Mouse (Mus musculus): Measurements from ENCODE around the gene Efhb. TPM values are rescaled to one million over a fixed set of nuclear protein-coding genes. Genes with fewer than 3 reads are reported as not detected.

Gene Efhb
- total RNA-seq, 2 experiments from 2014 or later: not detected

GRCm38 (mm10) chr17:53386863-53387262, 76.3 kb downstream of the Efhb start:
- no peak for ATAC-seq (replicated peaks; ENCODE audit: poor library complexity)

- ATAC-seq (replicated peaks; ENCODE audit: poor library complexity): no peak
Observed at GRCm38 (mm10) chr17:53364111-53364510, 99.0 kb downstream of the Efhb start.

Other genes with a start within 250 kb of the Efhb start
- gene Rab5a, start 15.9 kb upstream of the Efhb start, total RNA-seq (2015): 59.6 and 62.4 TPM in 2 replicates
- gene Rab5a, start 15.9 kb upstream of the Efhb start, total RNA-seq (2017): 58.3 and 63.2 TPM in 2 replicates
- not detected in 2 replicates for gene Pp2d1, start 76.1 kb upstream of the Efhb start, total RNA-seq (2015)
- gene Pp2d1, start 76.1 kb upstream of the Efhb start, total RNA-seq (2017): 0.04 TPM in 1 of 2 replicates, not detected in the other
- 19.8 and 20.1 TPM in 2 replicates for gene Kat2b, start 103.5 kb upstream of the Efhb start, total RNA-seq (2015)
- gene Kat2b, start 103.5 kb upstream of the Efhb start, total RNA-seq (2017): 23.6 and 37.0 TPM in 2 replicates
- gene Sgo1, start 226.0 kb upstream of the Efhb start, total RNA-seq (2015): 34.9 and 37.3 TPM in 2 replicates
- gene Sgo1, start 226.0 kb upstream of the Efhb start, total RNA-seq (2017): 71.9 and 72.8 TPM in 2 replicates

Measured in megakaryocyte progenitor cell, adult 5-6 weeks (primary cell).